Mouse (Mus musculus) midbrain, postnatal 0 days (tissue): ENCODE measurements at regions not wholly inside any gene's neighbourhood (a gene's known extent, or its start where the extent isn't known, plus 50 kb on each side); places are given as distances from the start of the nearest gene placed in this dataset.

Experiments
- ATAC-seq: fragments of 200-750 bp; cut with Nextera tagmentation; 2 replicates; pipeline ENCODE4 v1.8.0; 2017; ENCODE audit warnings: moderate number of reproducible peaks, mild to moderate bottlenecking, moderate TSS enrichment, moderate library complexity; ENCODE audit not compliant: low FRiP score
- DNase-seq: peaks from one replicate; pipeline ENCODE4 v3.0.0-alpha.2; 2015; ENCODE audit warnings: low spot score
- H3K27ac ChIP-seq: fragments of 300-500 bp; sonication (generic); 2 replicates; pipeline ENCODE4 v1.5.1; 2014; ENCODE audit warnings: low read depth, mild to moderate bottlenecking, low read length, mixed read lengths
- H3K27me3 ChIP-seq: fragments of 300-500 bp; sonication (generic); 2 replicates; pipeline ENCODE4 v1.6.1; 2014; ENCODE audit warnings: low read length, control low read depth, mixed read lengths; ENCODE audit not compliant: insufficient read depth
- H3K36me3 ChIP-seq: fragments of 300-500 bp; sonication (generic); 2 replicates; pipeline ENCODE4 v1.6.1; 2014; ENCODE audit warnings: low read length, control low read depth, mixed read lengths; ENCODE audit not compliant: insufficient read depth
- H3K4me1 ChIP-seq: fragments of 300-500 bp; sonication (generic); 2 replicates; pipeline ENCODE4 v1.6.1; 2014; ENCODE audit warnings: mild to moderate bottlenecking, control low read depth, antibody characterized with exemption, low read length, mixed read lengths; ENCODE audit not compliant: insufficient read depth
- H3K4me2 ChIP-seq: fragments of 300-500 bp; sonication (generic); 2 replicates; pipeline ENCODE4 v1.6.1; 2014; ENCODE audit warnings: low read depth, mild to moderate bottlenecking, low read length, mixed read lengths; ENCODE audit not compliant: poor library complexity, severe bottlenecking
- H3K4me3 ChIP-seq: fragments of 300-500 bp; sonication (generic); 2 replicates; pipeline ENCODE4 v1.5.1; 2014; ENCODE audit warnings: low read depth, mild to moderate bottlenecking, low read length, moderate library complexity
- H3K9ac ChIP-seq: fragments of 300-500 bp; sonication (generic); replicated peaks from 2 replicates; pipeline ENCODE4 v1.6.1; 2014; ENCODE audit warnings: mild to moderate bottlenecking, low read length, moderate library complexity, mixed read lengths; ENCODE audit not compliant: poor library complexity, severe bottlenecking
- H3K9me3 ChIP-seq: fragments of 300-500 bp; sonication (generic); 2 replicates; pipeline ENCODE4 v1.6.1; 2016; ENCODE audit warnings: low read length, control low read depth
- CTCF ChIP-seq: IDR thresholded peaks from 2 replicates; pipeline ENCODE4 v1.5.1; 2016; ENCODE audit warnings: antibody characterized with exemption, mild to moderate bottlenecking
- WGBS: fragments of 180-500 bp; shearing (Covaris S2); extraction: QIAGEN DNeasy Blood & Tissue Kit; methylation state at CpG from one replicate; pipeline ENCODE4 v1.1.7; 2014; 5-methylcytosine and 5-hydroxymethylcytosine counted together

GRCm38 (mm10) chr2:74123360-74124074, 212.4 kb upstream of the Atp5g3 start:
- WGBS = 30% methylated on average over 6 of the region's 6 CpGs
- TF ChIP-seq CTCF = no peak
- no peak overlapping the region for H3K4me3 ChIP-seq
- no peaks in the 10 kb centered on the region for H3K27me3 ChIP-seq
- peak; percentile 21 for DNase-seq
- H3K27ac ChIP-seq = no peak overlapping the region
- H3K4me2 ChIP-seq = no peak overlapping the region
- H3K9ac ChIP-seq = no peak overlapping the region
- ATAC-seq = no peak
- H3K9me3 ChIP-seq = no peaks in the 10 kb centered on the region
- H3K36me3 ChIP-seq = no peaks in the 10 kb centered on the region
- H3K4me1 ChIP-seq = peaks cover 2% of the 10 kb centered on the region; the same call in 1 of the 2 replicates

GRCm38 (mm10) chr2:74122937-74123336, 211.8 kb upstream of the Atp5g3 start:
- no peak for DNase-seq
- Histone ChIP-seq H3K4me3 (no peak overlapping the region), H3K27ac (no peak overlapping the region), H3K36me3 (no peaks in the 10 kb centered on the region), H3K4me2 (no peak overlapping the region), H3K27me3 (no peaks in the 10 kb centered on the region), H3K4me1 (peaks cover 2% of the 10 kb centered on the region; the same call in 1 of the 2 replicates), H3K9ac (no peak overlapping the region), H3K9me3 (no peaks in the 10 kb centered on the region)
- no peak for TF ChIP-seq CTCF
- 56% methylated on average over 2 of the region's 2 CpGs for WGBS
- ATAC-seq = no peak

- Histone ChIP-seq H3K27ac (0 out of 2 replicates have a peak overlapping the region, but pooled peaks have one; percentile 32), H3K4me1 (peaks cover 2% of the 10 kb centered on the region; the same call in 1 of the 2 replicates), H3K9ac (0 out of 2 replicates have a peak overlapping the region, but pooled peaks have one; percentile 13), H3K9me3 (no peaks in the 10 kb centered on the region), H3K36me3 (no peaks in the 10 kb centered on the region), H3K4me3 (no peak overlapping the region), H3K4me2 (no peak overlapping the region), H3K27me3 (no peaks in the 10 kb centered on the region)
- TF ChIP-seq CTCF = no peak
- DNase-seq = no peak
- no peak for ATAC-seq
- WGBS = 45% methylated on average over 10 of the region's 10 CpGs
Measured at GRCm38 (mm10) chr2:74120051-74120450, 208.9 kb upstream of the Atp5g3 start.

- Histone ChIP-seq H3K9me3 (no peaks in the 10 kb centered on the region), H3K9ac (0 out of 2 replicates have a peak overlapping the region, but pooled peaks have one; percentile 13), H3K27ac (0 out of 2 replicates have a peak overlapping the region, but pooled peaks have one; percentile 32), H3K4me2 (no peak overlapping the region), H3K4me3 (no peak overlapping the region), H3K36me3 (no peaks in the 10 kb centered on the region), H3K27me3 (no peaks in the 10 kb centered on the region), H3K4me1 (peaks cover 2% of the 10 kb centered on the region; the same call in 1 of the 2 replicates)
- TF ChIP-seq CTCF = no peak
- ATAC-seq = no peak
- WGBS = 43% methylated on average over 17 of the region's 17 CpGs
- peak; percentile 44 for DNase-seq
Measured at GRCm38 (mm10) chr2:74119167-74119937, 208.2 kb upstream of the Atp5g3 start.

- DNase-seq (no peak), ATAC-seq (no peak)
- Histone ChIP-seq H3K9ac (no peak overlapping the region), H3K9me3 (no peaks in the 10 kb centered on the region), H3K4me3 (no peak overlapping the region), H3K27me3 (no peaks in the 10 kb centered on the region), H3K27ac (no peak overlapping the region), H3K4me2 (no peak overlapping the region), H3K4me1 (no peaks in the 10 kb centered on the region), H3K36me3 (no peaks in the 10 kb centered on the region)
- TF ChIP-seq CTCF = no peak
- WGBS = 87% methylated on average over 4 of the region's 4 CpGs
Measured at GRCm38 (mm10) chr2:74106472-74106871, 195.3 kb upstream of the Atp5g3 start.
